Mouse (Mus musculus) liver, embryonic 14.5 days (tissue): ENCODE results near the gene Dlgap1. TPM values are rescaled to one million over a fixed set of nuclear protein-coding genes. Genes with fewer than 3 reads are reported as not detected.

ENCODE experiments used
- ATAC-seq: fragments of 200-750 bp; cut with Nextera tagmentation; 2 replicates; pipeline ENCODE4 v1.8.0; 2017; ENCODE audit warnings: moderate number of reproducible peaks, mild to moderate bottlenecking, moderate library complexity; ENCODE audit not compliant: insufficient read depth
- DNase-seq, 3 experiments: peaks; one replicate each; pipeline ENCODE4 v3.0.0-alpha.2; 2012 to 2013; ENCODE audit warnings: low read depth in 3 of 3, low spot score in 3 of 3
- H3K27ac ChIP-seq: fragments of 300-500 bp; sonication (generic); 2 replicates; pipeline ENCODE4 v1.5.1; 2014; ENCODE audit warnings: moderate library complexity, mild to moderate bottlenecking, control low read depth, inconsistent platforms
- H3K27me3 ChIP-seq: fragments of 300-500 bp; sonication (generic); 2 replicates; pipeline ENCODE4 v1.6.1; 2014; ENCODE audit warnings: mild to moderate bottlenecking, low read length, moderate library complexity; ENCODE audit not compliant: control insufficient read depth, insufficient read depth
- H3K36me3 ChIP-seq: fragments of 300-500 bp; sonication (generic); replicated peaks from 2 replicates; pipeline ENCODE4 v1.6.1; 2014; ENCODE audit warnings: low read depth; ENCODE audit not compliant: control insufficient read depth, insufficient read depth
- H3K4me1 ChIP-seq, 2 experiments: fragments of 200-500 bp in 1 of 2; fragments of 300-500 bp in 1 of 2; sonication (generic) in 1 of 2; replicated peaks; 2 replicates each; pipeline ENCODE4 v1.6.1; 2012 to 2014; ENCODE audit warnings: antibody characterized with exemption in 1 of 2, inconsistent platforms in 1 of 2, low read length in 1 of 2; ENCODE audit not compliant: control insufficient read depth in 2 of 2, insufficient read depth in 2 of 2
- H3K4me2 ChIP-seq: fragments of 300-500 bp; sonication (generic); 2 replicates; pipeline ENCODE4 v1.6.1; 2014; ENCODE audit warnings: low read depth, mild to moderate bottlenecking, control low read depth, moderate library complexity
- H3K4me3 ChIP-seq, 2 experiments: fragments of 200-500 bp in 1 of 2; fragments of 300-500 bp in 1 of 2; sonication (generic) in 1 of 2; 2 replicates each; pipeline ENCODE4 v1.5.1; 2012 to 2014; ENCODE audit warnings: low read depth in 2 of 2, low read length in 2 of 2, mild to moderate bottlenecking in 2 of 2, control low read depth in 1 of 2, inconsistent platforms in 1 of 2, moderate library complexity in 1 of 2; ENCODE audit not compliant: insufficient read depth in 1 of 2
- H3K9ac ChIP-seq: fragments of 300-500 bp; sonication (generic); replicated peaks from 2 replicates; pipeline ENCODE4 v1.6.1; 2014; ENCODE audit warnings: mild to moderate bottlenecking, control low read depth, moderate library complexity
- H3K9me3 ChIP-seq: fragments of 300-500 bp; sonication (generic); 2 replicates; pipeline ENCODE4 v1.6.1; 2016; ENCODE audit warnings: low read length, mixed read lengths; ENCODE audit not compliant: control insufficient read depth
- CTCF ChIP-seq: IDR thresholded peaks from 2 replicates; pipeline ENCODE4 v1.5.1; 2016; ENCODE audit warnings: antibody characterized with exemption, low read depth, control low read depth
- EP300 ChIP-seq: IDR thresholded peaks from 2 replicates; pipeline ENCODE4 v1.6.1; 2016; ENCODE audit warnings: antibody characterized with exemption, low read depth
- WGBS: fragments of 180-500 bp; shearing (Covaris S2); extraction: QIAGEN DNeasy Blood & Tissue Kit; methylation state at CpG from one replicate; pipeline ENCODE4 v1.1.7; 2014; ENCODE audit not compliant: insufficient replicate concordance; 5-methylcytosine and 5-hydroxymethylcytosine counted together
- polyA plus RNA-seq, 2 experiments: library from polyadenylated mRNA; depleted of rRNA in 1 of 2; stranded (reverse) in 1 of 2; unstranded in 1 of 2; fragments of >200 nt; fragmentation: Nextera tagmentation in 1 of 2; extraction: Ambion mirVana in 1 of 2; gene quantifications; 2 replicates each; pipeline versions ENCODE4 v1.2.1 to v1.2.3; 2012 to 2014

The Dlgap1 gene
- polyA plus RNA-seq (2012; rRNA removed) (0.01 and 0.04 TPM in 2 replicates), polyA plus RNA-seq (2014; fragmentation: Nextera tagmentation; extraction: Ambion mirVana) (not detected in 2 replicates)

DNA sequence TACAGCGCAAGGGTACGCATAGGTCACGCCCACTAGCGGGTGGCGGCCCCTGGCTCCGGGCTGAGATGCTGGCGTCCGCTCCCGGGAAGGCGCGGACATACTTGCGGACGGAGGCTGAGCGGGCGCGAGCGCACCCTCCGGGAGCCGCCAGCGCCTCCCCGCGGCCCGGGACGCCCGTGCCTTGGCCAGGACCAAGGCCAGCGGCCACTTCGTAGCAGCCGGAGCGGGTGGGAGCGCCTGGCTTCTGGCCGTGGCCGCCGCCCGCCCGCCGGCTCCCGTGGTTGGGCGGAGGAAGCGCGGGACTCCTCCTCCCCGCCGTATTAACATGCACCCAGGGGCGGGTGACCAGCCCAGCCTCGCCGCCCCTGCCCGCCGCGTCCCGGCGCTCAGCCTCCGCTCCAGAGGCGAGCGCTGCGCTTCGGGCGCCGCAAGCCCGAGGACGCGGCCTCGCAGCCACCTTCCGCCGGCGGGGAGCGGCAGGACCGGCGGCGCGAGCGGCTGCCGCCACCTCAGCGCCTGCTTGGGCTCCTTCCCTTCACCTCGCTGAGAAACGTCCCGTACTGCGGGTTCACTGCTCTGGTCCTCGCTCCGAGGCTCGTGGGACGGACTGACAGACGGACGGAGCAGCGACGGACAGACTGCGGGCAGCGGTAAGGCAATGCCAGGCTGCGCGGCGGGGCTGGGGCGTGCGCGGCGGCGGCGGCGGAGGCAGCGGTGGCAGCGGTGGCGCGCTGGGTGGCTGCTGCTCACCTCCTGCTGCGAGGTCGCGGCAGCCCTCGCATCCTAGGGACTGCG is at the start of gene Dlgap1:
Dlgap1 (plus strand) TSS at position 53 of the 795 bp plus-strand sequence.
- peak within 1 kb of the TSS in 1 of 2 experiments; percentile 30; a peak in 2 of 4 replicates for H3K4me3 ChIP-seq
- TF ChIP-seq EP300 (no peak), CTCF (no peak)
- H3K27ac ChIP-seq: no peak within 1 kb of the TSS
- H3K4me2 ChIP-seq: peak within 1 kb of the TSS; percentile 36
- DNase-seq (peak in 1 of 3 experiments; percentile 1), ATAC-seq (peak; percentile 57)
- no peaks in the 10 kb centered on the region for H3K4me1 ChIP-seq
- no peaks in the 10 kb centered on the region for H3K9me3 ChIP-seq
- under 1% methylated on average over 85 of the region's 105 CpGs for WGBS
- H3K36me3 ChIP-seq: no peaks in the 10 kb centered on the region
- H3K27me3 ChIP-seq: peaks cover 26% of the 10 kb centered on the region
- no peak within 1 kb of the TSS for H3K9ac ChIP-seq

GRCm38 (mm10) chr17:69954936-69955335 is 13.9 kb upstream of the Dlgap1 start:
- H3K9ac ChIP-seq: no peak overlapping the region
- H3K4me3 ChIP-seq: no peak overlapping the region
- no peaks in the 10 kb centered on the region for H3K27me3 ChIP-seq
- no peaks in the 10 kb centered on the region for H3K4me1 ChIP-seq
- WGBS: 38% methylated on average over 1 of the region's 1 CpGs
- no peak for TF ChIP-seq CTCF
- no peak for TF ChIP-seq EP300
- H3K27ac ChIP-seq: no peak overlapping the region
- DNase-seq (no peak), ATAC-seq (no peak)
- H3K4me2 ChIP-seq: no peak overlapping the region
- no peaks in the 10 kb centered on the region for H3K9me3 ChIP-seq
- H3K36me3 ChIP-seq: no peaks in the 10 kb centered on the region

DNA sequence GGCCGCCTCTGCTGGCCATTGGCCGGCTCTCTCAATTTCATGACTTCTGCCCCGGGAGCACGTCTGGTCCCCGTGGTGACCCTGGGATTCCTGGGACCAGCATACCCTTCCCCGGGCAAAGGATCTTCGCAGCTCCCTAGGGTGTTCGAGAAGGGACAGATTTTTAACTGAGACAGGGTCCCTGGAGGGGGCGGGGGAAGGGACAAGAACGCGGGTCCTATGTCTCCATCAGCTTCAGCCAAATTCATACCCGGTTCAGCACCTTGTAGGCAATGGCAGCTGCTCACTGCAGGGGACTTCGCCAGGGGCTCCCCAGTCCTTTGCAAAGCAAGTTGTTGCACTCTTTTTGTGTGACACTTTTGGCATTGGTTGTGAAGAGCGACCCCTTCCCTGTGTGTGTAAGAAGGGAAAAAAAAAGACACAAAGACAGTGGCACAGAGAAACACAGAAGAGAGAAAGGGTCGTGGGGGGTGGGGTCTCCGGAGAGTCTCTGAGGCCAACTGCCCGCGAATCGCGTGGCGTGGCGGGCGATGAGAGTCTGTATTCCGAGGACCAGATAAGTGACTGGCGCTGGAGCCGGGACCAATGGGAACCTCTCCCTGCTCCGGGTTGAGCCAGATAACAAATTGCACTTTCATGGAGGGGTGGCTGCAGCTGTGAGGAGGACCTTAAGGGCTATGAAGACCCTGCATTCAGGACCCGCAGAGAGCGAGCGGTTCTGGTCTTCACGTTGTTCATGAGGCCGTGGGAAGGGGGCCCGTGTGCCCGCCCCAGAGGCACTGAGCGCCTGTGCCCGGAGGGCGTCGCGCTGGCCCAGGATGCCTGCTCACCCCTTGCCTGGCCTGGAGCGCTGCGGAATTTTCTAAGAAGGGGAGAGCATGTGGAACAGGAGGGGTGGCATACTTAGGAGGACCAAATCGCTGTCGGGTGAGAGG is 1.2 kb downstream of the Dlgap1 start:
- WGBS: 2% methylated on average over 43 of the region's 43 CpGs
- ATAC-seq (no peak), DNase-seq (no peak)
- no peak overlapping the region for H3K9ac ChIP-seq
- no peak for TF ChIP-seq EP300
- TF ChIP-seq CTCF: no peak
- peak overlapping the region; percentile 19 for H3K4me2 ChIP-seq
- no peak overlapping the region for H3K27ac ChIP-seq
- peaks cover 26% of the 10 kb centered on the region for H3K27me3 ChIP-seq
- no peaks in the 10 kb centered on the region for H3K9me3 ChIP-seq
- H3K4me1 ChIP-seq: no peaks in the 10 kb centered on the region
- no peak overlapping the region; a peak in 1 of 4 replicates for H3K4me3 ChIP-seq
- H3K36me3 ChIP-seq: no peaks in the 10 kb centered on the region

GRCm38 (mm10) chr17:69973081-69973480 is 4.2 kb downstream of the Dlgap1 start:
- Histone ChIP-seq H3K27me3 (peaks cover 26% of the 10 kb centered on the region), H3K4me3 (no peak overlapping the region), H3K9me3 (no peaks in the 10 kb centered on the region), H3K4me1 (no peaks in the 10 kb centered on the region), H3K27ac (no peak overlapping the region), H3K9ac (no peak overlapping the region), H3K36me3 (no peaks in the 10 kb centered on the region), H3K4me2 (no peak overlapping the region)
- 42% methylated on average over 3 of the region's 3 CpGs for WGBS
- DNase-seq (no peak), ATAC-seq (no peak)
- no peak for TF ChIP-seq EP300
- no peak for TF ChIP-seq CTCF
